Mouse (Mus musculus): ENCODE measurements at regions not wholly inside any gene's neighbourhood (a gene's known extent, or its start where the extent isn't known, plus 50 kb on each side); places are given as distances from the start of the nearest gene placed in this dataset.

GRCm38 (mm10) chr12:30647511-30647910 is 63.3 kb downstream of the Tmem18 start:
- DNase-seq (ENCODE audit: low spot score in 2 of 2), result no peak

DNA sequence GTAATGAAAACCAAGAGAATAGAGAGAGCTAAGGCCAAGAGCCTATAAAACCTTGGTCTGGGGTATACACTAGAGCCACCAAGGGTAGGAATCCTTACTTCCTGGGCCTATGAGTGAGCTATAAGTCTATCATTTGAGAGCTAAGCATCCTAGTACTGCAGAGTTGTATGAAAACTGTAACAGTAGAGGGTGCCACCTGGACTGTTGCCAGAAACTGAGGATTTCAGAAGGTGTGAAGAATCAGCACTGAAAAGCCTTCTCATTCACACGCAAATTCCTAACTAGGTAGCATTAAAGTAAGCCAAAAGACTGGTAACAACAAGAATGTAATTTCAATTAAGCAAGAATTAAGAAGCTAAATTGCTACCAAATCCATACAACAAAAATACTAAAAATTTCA is 67.3 kb downstream of the Tmem18 start:
- DNase-seq (ENCODE audit: low spot score in 2 of 2), result no peak

- DNase-seq (ENCODE audit: low spot score in 2 of 2), result no peak
Measured at GRCm38 (mm10) chr12:30654347-30655075, 70.3 kb downstream of the Tmem18 start.

DNA sequence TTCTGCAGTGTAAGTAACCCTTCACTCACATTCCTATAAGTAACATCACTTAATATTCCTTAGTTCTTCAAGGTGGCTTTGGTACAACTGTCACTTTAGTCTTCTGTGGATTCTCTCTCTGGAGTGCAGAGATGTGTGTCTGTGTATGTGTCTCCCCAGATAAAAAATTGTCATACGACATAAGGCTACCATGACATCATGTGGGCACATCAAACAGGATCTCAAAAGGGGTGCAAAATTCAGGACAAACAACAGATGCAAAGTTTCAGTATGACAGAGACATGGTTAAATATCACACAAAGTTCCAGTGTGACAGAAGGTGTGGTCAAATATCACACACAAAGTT is 70.8 kb downstream of the Tmem18 start:
- no peak for DNase-seq (ENCODE audit: low spot score in 2 of 2)

- no peak for DNase-seq (ENCODE audit: low spot score in 2 of 2)
Measured at GRCm38 (mm10) chr12:30678826-30679225, 94.6 kb downstream of the Tmem18 start.

DNA sequence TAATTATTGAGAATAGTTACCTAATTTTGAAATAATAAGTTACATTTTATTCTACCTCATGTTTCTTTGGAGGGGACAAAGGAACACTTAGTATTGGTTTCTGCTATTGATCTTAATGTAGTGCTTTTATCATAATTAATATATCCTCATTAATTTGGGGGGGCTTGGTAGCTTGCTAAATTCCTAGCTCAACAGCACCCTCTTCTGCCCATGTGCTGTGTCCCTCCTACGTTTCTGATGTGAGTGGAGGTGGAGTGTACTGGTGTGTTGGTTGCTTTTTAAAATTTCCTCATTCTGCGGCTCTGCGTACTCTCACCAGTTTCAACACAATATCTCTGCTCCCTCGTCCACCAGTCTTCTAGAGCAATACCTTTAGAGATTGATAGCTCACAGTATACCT is 105.8 kb downstream of the Tmem18 start:
- DNase-seq (ENCODE audit: low spot score in 2 of 2), result peak in 1 of 2 experiments; percentile 45

GRCm38 (mm10) chr12:30693540-30693939 is 109.3 kb downstream of the Tmem18 start:
- no peak for DNase-seq (ENCODE audit: low spot score in 2 of 2)

DNA sequence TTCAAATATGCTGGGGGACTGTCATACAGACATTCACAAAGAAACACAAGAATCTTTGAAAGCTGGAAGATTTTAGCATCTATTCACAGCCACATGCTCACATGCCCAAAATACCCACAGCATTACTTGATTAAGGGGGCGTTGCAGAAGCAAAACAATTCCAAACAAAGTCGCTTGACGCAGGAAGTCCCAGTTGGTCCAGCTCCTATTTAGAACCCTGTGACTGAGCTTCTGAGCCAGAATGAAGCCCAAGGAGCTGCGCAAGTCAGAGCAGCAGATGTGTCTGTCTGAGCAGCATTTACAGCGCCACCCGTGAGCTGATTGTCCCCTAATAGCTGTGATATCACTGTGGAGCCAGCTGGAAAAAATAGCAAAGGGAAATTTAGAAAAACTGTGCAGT is 114.0 kb downstream of the Tmem18 start:
- DNase-seq (ENCODE audit: low spot score in 2 of 2), result peak; percentile 55 to 67

GRCm38 (mm10) chr12:30703691-30704090 is 119.5 kb downstream of the Tmem18 start:
- peak in 1 of 2 experiments; percentile 60 for DNase-seq (ENCODE audit: low spot score in 2 of 2)

- DNase-seq (ENCODE audit: low spot score in 2 of 2), result no peak
Measured at GRCm38 (mm10) chr12:30707271-30707670, 123.0 kb downstream of the Tmem18 start.

DNA sequence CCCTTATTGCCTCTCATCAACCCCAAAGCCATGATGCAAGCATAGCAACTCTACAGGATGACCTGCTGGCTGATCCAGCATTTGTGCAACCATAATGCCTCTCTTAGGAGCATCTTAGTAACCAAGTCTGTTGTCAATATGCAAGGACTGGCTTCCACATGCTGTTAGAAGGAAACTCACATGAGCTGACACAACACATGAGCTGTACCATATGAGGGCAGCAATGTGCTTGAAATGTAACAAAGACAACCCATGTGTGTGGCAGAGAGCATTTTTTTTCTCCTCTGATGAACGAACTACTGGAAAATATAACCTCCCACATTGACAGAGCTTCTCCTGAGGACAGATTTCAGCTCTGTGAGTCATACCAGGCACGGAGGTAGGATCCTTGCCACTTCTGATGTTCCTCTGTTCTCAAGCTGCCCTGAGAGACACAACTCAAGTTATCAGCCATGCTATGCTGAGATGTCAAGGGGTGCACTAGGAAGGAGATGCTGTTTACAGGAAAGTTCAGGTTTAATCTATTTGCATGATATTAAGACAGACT is 124.5 kb downstream of the Tmem18 start:
- peak in 1 of 2 experiments; percentile 19 for DNase-seq (ENCODE audit: low spot score in 2 of 2)

GRCm38 (mm10) chr12:30710554-30710953 is 126.3 kb downstream of the Tmem18 start:
- no peak for DNase-seq (ENCODE audit: low spot score in 2 of 2)

DNA sequence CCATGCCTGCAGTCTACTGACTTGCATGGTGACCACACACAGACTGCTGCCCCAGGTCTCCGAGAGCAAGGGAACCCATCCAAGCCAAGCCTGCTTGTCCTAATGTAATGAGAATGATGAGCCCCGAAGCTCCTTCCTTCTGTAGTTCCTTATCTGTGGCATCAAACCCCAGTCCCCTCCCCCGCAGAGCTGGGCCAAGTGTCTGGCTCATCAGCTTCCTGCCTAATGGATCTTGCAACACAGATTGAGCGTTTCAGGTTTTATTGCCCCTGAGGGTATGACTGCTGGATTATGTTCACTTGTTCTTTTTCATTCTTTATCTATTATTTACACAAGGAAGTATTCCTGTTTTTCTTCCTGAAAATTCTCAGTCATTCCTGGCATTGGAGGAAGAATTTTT is 142.5 kb downstream of the Tmem18 start:
- DNase-seq (ENCODE audit: low spot score in 2 of 2), result no peak

GRCm38 (mm10) chr12:30729437-30729836 is 145.2 kb downstream of the Tmem18 start:
- no peak for DNase-seq (ENCODE audit: low spot score in 2 of 2)

DNA sequence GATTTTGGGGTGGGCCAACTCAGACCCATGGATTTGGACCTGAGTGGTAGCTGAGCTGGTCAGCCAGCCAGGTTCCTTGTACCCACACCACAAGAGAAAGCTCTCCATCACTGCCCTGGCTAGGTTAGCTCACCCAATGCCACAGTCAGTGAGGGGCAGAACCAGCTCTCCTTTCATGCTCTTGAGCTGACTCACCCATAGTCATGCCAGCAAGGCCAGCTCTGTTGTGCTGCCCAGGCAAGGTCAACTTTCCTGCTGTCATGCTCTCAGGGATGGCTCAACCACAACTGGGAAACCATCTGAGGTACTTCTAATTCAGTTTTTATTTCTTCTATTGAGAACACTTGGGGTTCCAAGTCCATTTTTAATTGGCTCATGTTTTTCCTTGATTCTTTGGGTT is 116.5 kb upstream of the Alkal2 start:
- no peak for DNase-seq (ENCODE audit: low spot score in 2 of 2)

- no peak for DNase-seq (ENCODE audit: low spot score in 2 of 2)
Measured at GRCm38 (mm10) chr12:30793371-30793770, 90.8 kb upstream of the Alkal2 start.

- DNase-seq (ENCODE audit: low spot score in 2 of 2), result no peak
Measured at GRCm38 (mm10) chr12:30816096-30816495, 68.0 kb upstream of the Alkal2 start.

GRCm38 (mm10) chr12:30831383-30831782 is 52.7 kb upstream of the Alkal2 start:
- no peak for DNase-seq (ENCODE audit: low spot score in 2 of 2)

Measured in layer of hippocampus, adult 18-20 months (tissue).